ENCODE assay signal across 8 mouse cellular contexts in the genomic region with DNA sequence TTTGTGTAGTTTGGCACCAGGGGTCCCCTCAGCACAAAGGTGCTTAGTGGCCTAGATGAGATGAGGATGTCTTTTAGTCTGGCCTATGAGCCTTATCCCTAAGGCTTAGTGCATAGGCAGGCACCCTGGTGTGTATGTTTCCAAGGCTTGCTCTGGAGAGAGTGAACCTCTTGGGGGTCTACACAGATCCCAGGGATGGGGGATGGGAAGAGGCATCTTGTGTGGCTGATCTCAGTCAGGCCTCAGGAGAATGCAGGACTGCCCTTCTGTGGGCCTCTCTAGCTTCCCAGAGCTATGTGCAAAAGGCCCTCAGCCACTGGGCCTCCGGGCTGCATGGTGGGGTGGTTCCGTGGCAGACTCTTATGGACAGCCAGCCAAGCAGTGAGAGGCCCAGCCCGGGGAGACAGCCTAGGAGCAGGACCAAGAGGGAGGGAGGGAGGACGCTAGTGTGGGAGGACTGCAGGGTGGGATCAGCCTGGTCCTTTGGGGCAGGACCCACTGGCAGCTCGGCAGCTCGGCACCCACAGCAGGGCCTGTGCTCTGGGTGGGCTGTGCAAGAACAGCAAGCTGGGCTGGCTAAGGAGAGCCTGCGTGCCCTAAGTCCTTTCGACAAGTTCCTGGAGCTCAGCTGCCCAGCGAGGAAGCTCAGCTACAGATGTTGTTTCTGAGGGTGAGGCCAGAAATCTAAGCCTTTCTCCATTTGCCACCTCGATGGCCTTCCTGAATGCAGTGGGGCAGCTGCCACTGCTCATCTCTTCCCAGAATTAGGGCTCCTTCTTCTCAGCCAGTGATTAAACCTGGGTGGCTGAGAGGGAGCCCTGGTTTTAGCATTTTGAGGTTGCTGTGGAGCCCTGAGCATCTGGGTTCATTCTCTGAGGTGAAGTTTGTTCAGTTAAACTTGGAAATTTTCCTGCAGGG. TPM values are rescaled to one million over a fixed set of nuclear protein-coding genes. Genes with fewer than 3 reads are reported as not detected.
DNase-seq lines count a peak whose midpoint lies in the region; ATAC-seq and TF ChIP-seq lines count a peak whose summit lies in the region.

No protein-coding gene starts in this region.

- peak; percentile 52; the same call in 1 of the 2 replicates for ATAC-seq in kidney, postnatal 0 days (replicated peaks; ENCODE audit: low FRiP score, low read depth)
- no peak for ATAC-seq in midbrain, embryonic 15.5 days (replicated peaks)

- peak; percentile 40 for DNase-seq in urinary bladder, postnatal 25 days (ENCODE audit: low spot score)
- no peak for DNase-seq in urinary bladder, adult 2 months (ENCODE audit: low spot score)
- DNase-seq in heart, adult 8-10 months (ENCODE audit: low spot score): peak; percentile 44
- peak; percentile 76 for DNase-seq in kidney, postnatal 0 days (ENCODE audit: low spot score)
- DNase-seq in left cerebral cortex, postnatal 25 days (ENCODE audit: low spot score in 2 of 2): no peak
- no peak for DNase-seq in thymus, postnatal 10 days (ENCODE audit: low spot score in 2 of 2)
- DNase-seq in frontal cortex, postnatal 36 days (ENCODE audit: low spot score in 2 of 2): no peak

- no peak for TF ChIP-seq CTCF in kidney, postnatal 0 days (IDR thresholded peaks at IDR 0.05; ENCODE audit: low read depth)

- peak overlapping the region; percentile 29 for H3K4me2 ChIP-seq in kidney, postnatal 0 days (ENCODE audit: low read length)
- no peak overlapping the region for H3K4me2 ChIP-seq in midbrain, embryonic 15.5 days

- no peaks in the 10 kb centered on the region for H3K9me3 ChIP-seq in kidney, postnatal 0 days (replicated peaks; ENCODE audit: low read length)
- H3K9me3 ChIP-seq in midbrain, embryonic 15.5 days: no peaks in the 10 kb centered on the region

- intact Hi-C loops in left cerebral cortex, postnatal 25 days (cut with DNase I): no loop called here

- H3K36me3 ChIP-seq in kidney, postnatal 0 days (ENCODE audit: insufficient read depth, low read length): no peaks in the 10 kb centered on the region
- H3K36me3 ChIP-seq in midbrain, embryonic 15.5 days (replicated peaks): no peaks in the 10 kb centered on the region

- no peak overlapping the region for H3K4me3 ChIP-seq in kidney, postnatal 0 days (replicated peaks; ENCODE audit: low read depth, low read length)
- no peak overlapping the region for H3K4me3 ChIP-seq in midbrain, embryonic 15.5 days

- H3K4me1 ChIP-seq in kidney, postnatal 0 days (replicated peaks; ENCODE audit: insufficient read depth, low read length): peaks cover 23% of the 10 kb centered on the region
- H3K4me1 ChIP-seq in midbrain, embryonic 15.5 days: peaks cover 34% of the 10 kb centered on the region

- no peaks in the 10 kb centered on the region for H3K27me3 ChIP-seq in kidney, postnatal 0 days (ENCODE audit: insufficient read depth, low read length)
- H3K27me3 ChIP-seq in midbrain, embryonic 15.5 days (replicated peaks): no peaks in the 10 kb centered on the region

- peak overlapping the region; percentile 23; the same call in 1 of the 2 replicates for H3K9ac ChIP-seq in kidney, postnatal 0 days (ENCODE audit: low read depth, low read length)
- no peak overlapping the region for H3K9ac ChIP-seq in midbrain, embryonic 15.5 days

- H3K27ac ChIP-seq in kidney, postnatal 0 days: peak overlapping the region; percentile 75
- H3K27ac ChIP-seq in midbrain, embryonic 15.5 days: peak overlapping the region; percentile 16; the same call in 1 of the 2 replicates

- 20% methylated on average over 10 of the region's 10 CpGs for WGBS in kidney, postnatal 0 days
- WGBS in midbrain, embryonic 15.5 days: 51% methylated on average over 10 of the region's 10 CpGs

RNA-seq across cellular contexts. Expression of a gene that starts 5.5 kb away (rescaled TPM):
- polyA plus RNA-seq in urinary bladder, adult 2 months (2012; rRNA removed): 78.4 and 96.7 TPM in 2 replicates
- total RNA-seq in heart, adult 8-10 months (2022): 100 to 1,000 TPM; 169 to 227 (median 202) TPM
- polyA plus RNA-seq in kidney, postnatal 0 days (2015; fragmentation: Nextera tagmentation; extraction: Ambion mirVana): 74.3 and 75.3 TPM in 2 replicates
- 60.8 and 66.1 TPM in 2 replicates for polyA plus RNA-seq in midbrain, embryonic 15.5 days (2015; fragmentation: Nextera tagmentation; extraction: Ambion mirVana)
- total RNA-seq in left cerebral cortex, postnatal 25 days (2021): 100 to 1,000 TPM; 123 to 139 TPM

RNA-seq across cellular contexts. Expression of a gene that starts 43.8 kb away (rescaled TPM):
- polyA plus RNA-seq in urinary bladder, adult 2 months (2012; rRNA removed): 16.7 and 17.1 TPM in 2 replicates
- 10 to 100 TPM; 67.6 to 72.3 (median 70.8) TPM for total RNA-seq in heart, adult 8-10 months (2022)
- 20.1 and 20.9 TPM in 2 replicates for polyA plus RNA-seq in kidney, postnatal 0 days (2015; fragmentation: Nextera tagmentation; extraction: Ambion mirVana)
- 38.7 and 40.5 TPM in 2 replicates for polyA plus RNA-seq in midbrain, embryonic 15.5 days (2015; fragmentation: Nextera tagmentation; extraction: Ambion mirVana)
- total RNA-seq in left cerebral cortex, postnatal 25 days (2021): 10 to 100 TPM; 26.4 to 27.8 TPM

RNA-seq across cellular contexts. Expression of a gene that starts 43.8 kb away (rescaled TPM):
- polyA plus RNA-seq in urinary bladder, adult 2 months (2012; rRNA removed): 85.8 and 97.5 TPM in 2 replicates
- total RNA-seq in heart, adult 8-10 months (2022): 10 to 100 TPM; 26.8 to 33.5 (median 30.5) TPM
- polyA plus RNA-seq in kidney, postnatal 0 days (2015; fragmentation: Nextera tagmentation; extraction: Ambion mirVana): 109 and 118 TPM in 2 replicates
- 156 and 157 TPM in 2 replicates for polyA plus RNA-seq in midbrain, embryonic 15.5 days (2015; fragmentation: Nextera tagmentation; extraction: Ambion mirVana)
- total RNA-seq in left cerebral cortex, postnatal 25 days (2021): 100 to 1,000 TPM; 877 to 885 TPM

RNA-seq across cellular contexts. Expression of a gene that starts 56.9 kb away (rescaled TPM):
- 0.04 TPM in 1 of 2 replicates, not detected in the other for polyA plus RNA-seq in urinary bladder, adult 2 months (2012; rRNA removed)
- not detected for total RNA-seq in heart, adult 8-10 months (2022)
- polyA plus RNA-seq in kidney, postnatal 0 days (2015; fragmentation: Nextera tagmentation; extraction: Ambion mirVana): not detected in 2 replicates
- polyA plus RNA-seq in midbrain, embryonic 15.5 days (2015; fragmentation: Nextera tagmentation; extraction: Ambion mirVana): 71.9 and 74.4 TPM in 2 replicates
- total RNA-seq in left cerebral cortex, postnatal 25 days (2021): 100 to 1,000 TPM; 137 to 140 TPM

Comparison
In these comparisons a context has a peak if more than half of its experiments do, and no peak if none do; other contexts are left out.
1. DNase-seq: peak in urinary bladder, postnatal 25 days (single experiment), heart, adult 8-10 months (single experiment) and kidney, postnatal 0 days (single experiment); none in urinary bladder, adult 2 months (single experiment), left cerebral cortex, postnatal 25 days (0 of 2), thymus, postnatal 10 days (0 of 2) and frontal cortex, postnatal 36 days (0 of 2).